Mouse (Mus musculus) olfactory bulb, adult 2 months (tissue): Measurements from ENCODE around the gene Ang.

Experiments used
- CTCF ChIP-seq: fragments of 200-500 bp; IDR thresholded peaks from 2 replicates; pipeline ENCODE4 v1.5.1; 2012; ENCODE audit warnings: low read depth, mild to moderate bottlenecking, low read length, moderate library complexity; ENCODE audit not compliant: insufficient read depth
- POLR2A ChIP-seq: fragments of 200-500 bp; IDR thresholded peaks from 2 replicates; pipeline ENCODE4 v1.6.1; 2012; ENCODE audit warnings: mild to moderate bottlenecking, low read depth, low read length, moderate library complexity; ENCODE audit not compliant: insufficient read depth

GRCm38 (mm10) chr14:51113476-51113875, 22.5 kb downstream of the Ang start:
- no peak for TF ChIP-seq CTCF
- TF ChIP-seq POLR2A: no peak
